Mouse (Mus musculus) bone marrow macrophage, adult 2 months (primary cell): ENCODE data around the gene Hoxd8. TPM values are rescaled to one million over a fixed set of nuclear protein-coding genes. Genes with fewer than 3 reads are reported as not detected.

Experiments used
- H3K27ac ChIP-seq: 2 replicates; pipeline ENCODE4 v1.5.1; 2012; ENCODE audit warnings: low read depth, low read length; ENCODE audit not compliant: insufficient read depth
- H3K4me1 ChIP-seq: 2 replicates; pipeline ENCODE4 v1.6.1; 2012; ENCODE audit warnings: low read length; ENCODE audit not compliant: control insufficient read depth, insufficient read depth
- H3K4me3 ChIP-seq: 2 replicates; pipeline ENCODE4 v1.5.1; 2012; ENCODE audit warnings: mild to moderate bottlenecking, low read length, moderate library complexity; ENCODE audit not compliant: insufficient read depth
- CTCF ChIP-seq: IDR thresholded peaks from 2 replicates; pipeline ENCODE4 v1.5.1; 2012; ENCODE audit warnings: low read depth, mild to moderate bottlenecking, low read length, moderate library complexity
- POLR2A ChIP-seq: IDR thresholded peaks from 2 replicates; pipeline ENCODE4 v1.6.1; 2012; ENCODE audit warnings: mild to moderate bottlenecking, low read depth, low read length, borderline replicate concordance
- polyA plus RNA-seq: library from polyadenylated mRNA; stranded (reverse); fragments of >200 nt; gene quantifications from 2 replicates; pipeline ENCODE4 v1.2.4, GENCODE M21; 2012; ENCODE audit not compliant: missing spikeins, insufficient read depth, insufficient read length

Hoxd8 gene
- polyA plus RNA-seq, 1 experiment = not detected

DNA sequence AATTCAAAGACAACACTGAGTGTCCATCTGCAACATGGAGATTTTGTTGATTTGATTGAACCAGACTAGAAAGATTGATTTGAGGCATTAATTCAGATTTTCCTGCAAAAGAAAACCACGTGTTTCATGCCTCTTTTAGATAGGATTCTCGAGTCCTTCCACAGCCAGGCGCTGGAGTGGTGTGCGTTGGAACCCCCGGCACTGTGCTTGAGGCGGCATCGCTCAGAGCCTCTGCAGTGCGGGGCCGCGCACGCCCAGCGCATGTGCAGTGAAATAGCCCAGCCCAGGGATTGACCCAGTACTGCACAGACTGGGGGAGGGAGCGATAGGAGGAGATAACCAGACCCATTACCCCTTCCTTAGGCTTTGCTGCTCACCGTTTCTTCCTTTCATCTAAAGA is 10.5 kb downstream of the Hoxd8 start:
- TF ChIP-seq POLR2A (no peak), CTCF (no peak)
- no peak overlapping the region for H3K27ac ChIP-seq
- no peaks in the 10 kb centered on the region for H3K4me1 ChIP-seq
- no peak overlapping the region for H3K4me3 ChIP-seq

DNA sequence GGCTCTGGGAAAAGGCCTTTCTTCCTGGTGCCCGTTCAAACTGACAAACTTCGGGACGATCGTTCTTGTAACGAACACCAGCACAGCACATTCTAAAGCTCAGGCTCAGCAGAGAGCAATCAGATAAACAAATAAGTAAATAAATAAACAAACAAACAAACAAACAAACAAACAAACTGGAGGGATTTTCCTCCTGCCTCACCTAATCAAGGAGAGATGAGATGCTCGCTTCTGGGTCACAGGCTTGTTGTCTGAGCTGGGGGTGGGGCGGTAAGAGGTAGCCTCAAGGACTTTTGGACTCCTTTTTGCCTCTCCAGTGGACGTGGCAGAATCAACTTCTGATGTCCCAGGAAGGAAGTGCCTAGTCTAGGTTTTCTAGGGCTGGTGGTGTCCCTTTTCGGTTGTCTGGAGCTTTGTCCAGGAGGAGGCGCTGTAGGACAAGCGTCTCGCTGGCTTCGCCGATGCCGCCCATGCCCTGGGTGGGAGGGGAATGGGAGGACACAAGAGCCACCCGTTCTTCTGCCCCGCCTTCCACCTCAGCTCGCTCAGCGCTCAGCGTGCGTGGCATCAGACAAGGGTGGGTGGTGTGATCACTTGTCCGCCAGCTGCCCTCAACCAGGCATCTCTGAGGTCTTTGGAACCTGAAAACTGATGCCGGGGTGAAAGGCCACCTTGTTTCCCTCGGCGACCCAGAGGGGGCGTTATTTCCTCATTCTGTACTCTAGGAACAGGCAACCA is 11.3 kb downstream of the Hoxd8 start:
- TF ChIP-seq POLR2A = no peak
- TF ChIP-seq CTCF = peak; percentile 61
- Histone ChIP-seq H3K4me3 (no peak overlapping the region), H3K27ac (no peak overlapping the region), H3K4me1 (no peaks in the 10 kb centered on the region)

DNA sequence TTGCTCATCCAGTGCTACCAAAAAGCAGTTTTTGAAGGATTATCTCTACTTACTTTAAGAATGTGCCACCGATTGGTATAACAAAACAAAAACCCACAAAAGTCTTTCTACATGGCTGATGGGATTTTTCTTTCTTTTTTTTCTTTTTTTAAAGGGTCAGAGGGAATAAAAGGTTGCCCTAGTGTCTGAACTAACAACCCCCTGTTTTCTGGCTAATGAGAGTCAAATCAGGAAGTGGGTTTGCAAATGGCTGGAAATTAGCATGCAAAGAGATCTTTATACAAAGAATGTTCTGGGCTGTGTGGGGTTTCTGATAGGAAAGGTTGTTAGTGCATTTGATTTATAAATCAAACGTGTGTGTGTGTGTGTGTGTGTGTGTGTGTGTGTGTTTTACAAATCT is 16.0 kb downstream of the Hoxd8 start:
- no peaks in the 10 kb centered on the region for H3K4me1 ChIP-seq
- no peak overlapping the region for H3K27ac ChIP-seq
- H3K4me3 ChIP-seq = no peak overlapping the region
- TF ChIP-seq CTCF (no peak), POLR2A (no peak)

DNA sequence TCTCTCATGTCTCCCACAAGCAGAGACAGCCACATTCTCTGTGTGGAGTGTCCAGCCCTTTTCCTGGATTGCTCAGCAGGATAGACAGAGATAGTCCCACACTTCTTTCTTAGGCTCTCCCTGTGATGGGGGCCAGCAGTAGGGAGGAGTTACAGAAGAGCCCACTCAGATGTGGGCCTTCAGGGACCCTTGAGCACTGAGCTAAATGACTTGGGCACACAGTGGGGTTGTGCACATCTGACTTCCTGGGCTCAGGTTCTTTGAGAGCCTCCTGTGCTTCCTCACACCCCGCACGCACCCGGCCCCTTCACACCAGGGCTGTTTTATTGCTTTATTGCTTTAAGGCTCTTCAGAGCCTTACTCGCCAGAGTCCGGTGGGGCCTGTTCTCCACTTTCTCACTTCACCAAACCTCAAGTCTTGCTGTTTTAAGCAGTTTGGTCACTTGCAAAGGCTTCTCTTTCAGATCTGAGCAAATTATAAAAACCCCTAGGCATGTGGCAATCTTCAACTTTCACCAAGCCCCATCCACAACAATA is 16.6 kb downstream of the Hoxd8 start:
- Histone ChIP-seq H3K4me1 (no peaks in the 10 kb centered on the region), H3K4me3 (no peak overlapping the region), H3K27ac (no peak overlapping the region)
- no peak for TF ChIP-seq POLR2A
- no peak for TF ChIP-seq CTCF

DNA sequence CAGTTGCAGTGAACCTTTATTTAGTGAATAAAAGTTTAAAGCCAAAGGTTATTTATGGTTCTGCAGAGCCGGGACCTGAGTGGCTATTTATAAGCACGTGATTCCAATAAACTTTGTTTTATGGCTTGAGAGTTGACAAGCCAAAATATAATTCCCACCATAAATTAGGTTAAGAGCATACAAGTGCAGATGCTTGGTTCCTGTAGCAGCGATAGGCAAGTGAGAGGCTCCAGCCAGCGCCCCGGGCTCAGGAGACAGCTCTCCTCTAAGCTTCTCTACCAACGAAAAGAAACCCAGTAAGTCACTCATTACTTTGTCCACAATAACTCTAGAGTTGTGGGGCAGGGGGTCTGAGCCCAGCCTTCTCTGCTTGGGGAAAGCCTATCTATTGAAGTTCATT is 17.5 kb downstream of the Hoxd8 start:
- no peaks in the 10 kb centered on the region for H3K4me1 ChIP-seq
- no peak overlapping the region for H3K4me3 ChIP-seq
- no peak for TF ChIP-seq CTCF
- TF ChIP-seq POLR2A = no peak
- H3K27ac ChIP-seq = no peak overlapping the region

DNA sequence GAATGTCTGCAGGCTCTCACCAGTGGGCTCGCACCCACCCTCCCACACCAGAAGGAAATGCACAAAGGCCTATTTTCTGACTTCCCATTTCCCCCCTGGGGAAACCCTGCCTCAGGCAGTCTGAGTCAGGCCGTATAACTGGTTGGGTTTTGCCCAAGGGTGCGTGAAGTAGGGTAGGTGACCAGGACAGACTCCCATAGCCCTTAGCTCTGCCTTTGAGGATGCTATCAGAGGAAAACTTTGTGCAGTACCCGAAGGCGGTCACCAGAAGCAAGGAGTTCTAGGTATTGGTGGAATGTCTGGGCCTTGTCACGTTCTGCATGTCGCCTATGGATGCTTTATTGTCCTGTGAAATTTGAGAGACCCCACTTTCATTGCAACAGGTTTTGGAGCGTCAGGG is 18.5 kb downstream of the Hoxd8 start:
- Histone ChIP-seq H3K4me3 (no peak overlapping the region), H3K27ac (no peak overlapping the region), H3K4me1 (no peaks in the 10 kb centered on the region)
- TF ChIP-seq CTCF (no peak), POLR2A (no peak)

DNA sequence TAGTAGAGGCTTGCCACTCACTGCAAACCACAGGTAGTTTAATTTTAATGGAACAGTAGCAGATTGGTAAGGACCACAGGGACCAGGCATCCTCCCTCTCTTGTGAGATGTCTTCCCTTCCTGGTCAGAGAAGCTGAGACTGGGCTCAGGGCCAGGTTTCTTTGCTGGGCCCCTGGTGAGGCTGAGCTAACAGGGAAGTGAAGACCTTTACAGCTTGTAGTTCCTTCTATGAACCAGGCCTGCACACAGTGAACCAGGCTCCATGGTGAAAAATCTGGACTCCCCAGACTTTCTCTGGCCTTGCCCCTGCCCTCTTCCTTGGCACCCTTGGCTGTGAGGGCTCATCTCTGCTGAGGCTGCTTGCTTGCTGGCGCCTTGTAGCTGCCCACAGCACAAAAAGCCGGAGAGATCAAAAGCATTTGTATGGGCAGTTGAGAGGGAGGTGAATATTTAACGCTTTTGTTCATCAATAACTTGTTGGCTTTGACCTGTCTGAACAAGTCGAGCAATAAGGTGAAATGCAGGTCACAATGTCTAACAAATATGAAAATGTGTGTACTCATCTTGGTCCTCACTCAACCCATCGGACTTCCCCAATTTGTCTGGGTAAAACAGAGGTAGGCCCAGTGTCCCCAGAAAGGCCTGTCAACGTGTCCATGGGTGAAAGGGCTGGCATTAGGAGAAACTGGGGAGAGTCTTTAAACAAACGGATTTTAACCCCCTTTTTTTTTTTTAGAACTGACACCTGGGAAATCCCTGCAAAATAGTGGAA is 20.0 kb downstream of the Hoxd8 start:
- Histone ChIP-seq H3K4me1 (no peaks in the 10 kb centered on the region), H3K4me3 (no peak overlapping the region), H3K27ac (no peak overlapping the region)
- TF ChIP-seq POLR2A (no peak), CTCF (no peak)

DNA sequence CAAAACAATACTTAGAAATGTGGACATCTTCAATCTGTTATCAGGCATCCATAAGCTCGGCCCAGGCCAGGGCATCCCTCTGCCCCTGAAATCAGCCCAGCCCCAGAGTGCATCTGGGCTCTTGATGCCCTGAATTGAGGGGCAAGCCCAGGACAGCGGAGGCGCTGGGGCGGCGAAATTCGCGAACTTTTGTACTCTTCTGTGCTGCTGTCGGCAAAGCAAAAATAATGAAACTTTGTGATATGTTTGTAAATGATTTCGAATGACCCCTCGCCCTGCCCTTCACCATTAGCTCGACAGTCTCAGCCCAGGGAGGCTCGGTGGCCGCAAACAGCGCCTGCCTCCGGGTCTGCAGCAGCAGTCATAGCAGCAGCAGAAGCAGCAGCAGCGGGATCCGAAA is 20.8 kb downstream of the Hoxd8 start:
- no peak overlapping the region for H3K4me3 ChIP-seq
- H3K4me1 ChIP-seq = no peaks in the 10 kb centered on the region
- H3K27ac ChIP-seq = no peak overlapping the region
- TF ChIP-seq POLR2A (no peak), CTCF (no peak)

DNA sequence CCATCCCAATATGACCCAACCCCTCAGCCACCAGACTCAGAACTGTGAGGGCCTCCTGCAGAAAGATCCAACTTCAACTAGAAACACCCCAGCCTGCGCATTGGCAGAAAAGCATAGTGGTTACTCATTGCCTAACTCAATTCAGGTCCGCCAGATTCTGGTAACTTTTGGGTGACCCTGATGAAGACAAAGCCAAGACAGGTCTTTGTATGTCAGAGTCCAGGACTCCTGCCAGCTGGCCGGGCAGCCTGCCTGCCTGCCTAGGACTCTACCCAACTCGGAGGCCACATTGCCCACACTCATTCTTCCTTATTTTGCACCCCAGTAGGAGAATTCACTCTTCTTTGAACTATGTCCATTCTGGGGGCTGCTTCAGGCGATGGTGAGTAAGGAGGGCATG is 22.1 kb downstream of the Hoxd8 start, which contains the start of gene Gm28230:
Gene Gm28230 (plus strand): TSS at position 178 of the 400 bp plus-strand sequence.
- H3K4me1 ChIP-seq = no peaks in the 10 kb centered on the region
- no peak within 1 kb of the TSS for H3K4me3 ChIP-seq

More for the DNA sequence above, 22.1 kb downstream of the Hoxd8 start, which contains the start of gene Gm28230:
- H3K27ac ChIP-seq = no peak within 1 kb of the TSS
- TF ChIP-seq CTCF (no peak), POLR2A (no peak)
